Mouse (Mus musculus) CD8-positive naive resting alpha-beta T cell, adult 57 days (primary cell): ENCODE results near the gene Eea1. TPM values are rescaled to one million over a fixed set of nuclear protein-coding genes. Genes with fewer than 3 reads are reported as not detected.

Experiments
- total RNA-seq: library from RNA; stranded (reverse); gene quantifications from one replicate; pipeline ENCODE4 v1.2.4, GENCODE M21; 2023

The Eea1 gene
- 3.1 TPM for total RNA-seq

GRCm38 (mm10) chr10:95940046-95940900 lies at the start of gene Eea1:
Eea1 (plus strand) TSS chr10:95940650.

Other genes with a start within 250 kb of the Eea1 start
- not detected for gene Gm33543, start 97.7 kb upstream of the Eea1 start, total RNA-seq
- not detected for gene Gm5426, start 196.0 kb downstream of the Eea1 start, total RNA-seq